Mouse (Mus musculus) E14TG2a.4 (cell line): ENCODE measurements around the gene Zic3.

Experiments
- CTCF ChIP-seq: conservative IDR thresholded peaks from 2 replicates; pipeline ENCODE4 v1.5.1; 2014; ENCODE audit warnings: low read length
- NANOG ChIP-seq: IDR thresholded peaks from 2 replicates; pipeline ENCODE4 v1.6.1; 2014; ENCODE audit warnings: borderline replicate concordance, low read length, mixed read lengths
- POU5F1 ChIP-seq: IDR thresholded peaks from 2 replicates; pipeline ENCODE4 v1.6.1; 2014; ENCODE audit warnings: low read length, borderline replicate concordance

DNA sequence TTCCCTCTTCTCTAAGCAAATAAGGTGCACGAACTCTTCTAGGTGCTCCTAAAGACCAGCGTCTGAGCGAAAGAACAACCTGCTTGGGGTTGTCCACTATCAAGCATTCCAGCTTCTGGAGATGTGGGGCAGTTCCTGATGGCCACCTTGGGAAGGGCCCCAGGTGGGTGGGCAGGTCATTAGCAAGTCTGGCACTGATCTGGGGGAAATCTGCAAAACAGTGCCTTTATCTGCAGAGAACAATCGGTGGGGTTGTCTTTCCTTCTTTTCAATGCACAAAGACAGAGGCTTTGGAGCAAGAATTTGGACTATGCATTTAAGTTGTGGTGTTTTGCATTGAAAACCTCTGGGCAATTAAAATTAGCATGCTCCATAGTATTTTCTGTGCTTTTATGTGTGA lies 17.2 kb downstream of the Zic3 start:
- no peak for TF ChIP-seq CTCF
- TF ChIP-seq NANOG: peak; percentile 39; the same call in 1 of the 2 replicates
- no peak for TF ChIP-seq POU5F1
